Mouse (Mus musculus): ENCODE data around the gene Prp2.
"Not testable (repeated sequence)": the region's sequence is repeated elsewhere in the genome, so short reads cannot be mapped to it uniquely, and the experiment has no call there.

Gene Prp2

GRCm38 (mm10) chr6:132595613-132596012 lies at the start of gene Prp2:
Prp2 (plus strand) TSS chr6:132595913.
- DNase-seq (ENCODE audit: low spot score), result not testable (repeated sequence)

GRCm38 (mm10) chr6:132569509-132569908 lies 26.2 kb upstream of the Prp2 start, which contains the start of gene Prh1:
Prh1 (plus strand) TSS chr6:132569809.
- DNase-seq (ENCODE audit: low spot score), result not testable (repeated sequence)

- DNase-seq (ENCODE audit: low spot score), result peak; percentile 62
These were observed 53.7 kb downstream of the Prp2 start for GRCm38 (mm10) chr6:132649399-132649798.
